Mouse (Mus musculus) cerebellum, adult 2 months (tissue): Measurements from ENCODE around the gene Sycp2l. TPM values are rescaled to one million over a fixed set of nuclear protein-coding genes. Genes with fewer than 3 reads are reported as not detected.

ENCODE experiments used
- DNase-seq, 2 experiments: peaks; one replicate each; pipeline ENCODE4 v3.0.0; 2021
- H3K27ac ChIP-seq: fragments of 200-500 bp; 2 replicates; pipeline ENCODE4 v1.5.1; 2012; ENCODE audit warnings: low read length, control low read depth, inconsistent platforms; ENCODE audit not compliant: insufficient read depth
- H3K27me3 ChIP-seq: fragments of 200-500 bp; 2 replicates; pipeline ENCODE4 v1.6.1; 2012; ENCODE audit warnings: inconsistent platforms, mild to moderate bottlenecking, low read length, moderate library complexity; ENCODE audit not compliant: control insufficient read depth, insufficient read depth
- H3K4me1 ChIP-seq: fragments of 200-500 bp; 2 replicates; pipeline ENCODE4 v1.6.1; 2011; ENCODE audit warnings: low read length; ENCODE audit not compliant: control insufficient read depth, insufficient read depth
- H3K4me3 ChIP-seq: fragments of 200-500 bp; replicated peaks from 2 replicates; pipeline ENCODE3; 2011; ENCODE audit warnings: mild to moderate bottlenecking, low read depth, low read length, control low read depth; ENCODE audit not compliant: insufficient read depth
- CTCF ChIP-seq: fragments of 200-500 bp; IDR thresholded peaks from 2 replicates; pipeline ENCODE4 v1.5.1; 2011; ENCODE audit warnings: low read depth, mild to moderate bottlenecking, control low read depth, low read length, moderate library complexity, borderline replicate concordance; ENCODE audit not compliant: insufficient read depth
- POLR2A ChIP-seq: fragments of 200-500 bp; IDR thresholded peaks from 2 replicates; pipeline ENCODE4 v1.6.1; 2011; ENCODE audit warnings: low read length, control low read depth, borderline replicate concordance; ENCODE audit not compliant: insufficient read depth
- WGBS: fragments of 180-500 bp; shearing (Covaris S2); methylation state at CpG from one replicate; pipeline ENCODE4 v1.1.7; 2018; 5-methylcytosine and 5-hydroxymethylcytosine counted together
- polyA plus RNA-seq: library from polyadenylated mRNA; depleted of rRNA; stranded (reverse); fragments of >200 nt; gene quantifications from 2 replicates; pipeline ENCODE4 v1.2.3, GENCODE M21; 2012

The Sycp2l gene
- polyA plus RNA-seq, 1 experiment: 0.18 TPM

DNA sequence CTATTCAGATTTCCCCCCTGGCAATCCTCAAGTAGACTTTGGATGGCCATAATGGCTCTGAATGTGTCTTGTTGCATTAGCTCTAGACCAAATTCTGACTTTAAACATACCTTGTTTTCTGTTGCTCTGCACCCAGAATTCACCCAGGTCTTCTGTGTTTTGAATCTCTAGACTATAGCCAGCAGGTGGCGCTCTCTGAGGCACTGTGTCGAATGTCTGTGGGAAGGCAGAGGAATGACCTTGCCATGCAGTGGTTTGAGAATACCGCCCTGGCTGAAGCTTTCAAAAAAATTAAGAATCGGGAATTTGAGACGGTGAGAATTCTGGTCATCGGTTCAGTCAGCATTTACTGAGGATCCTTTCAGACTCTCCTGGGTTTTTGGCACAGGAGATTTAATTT lies 20.8 kb downstream of the Sycp2l start:
- DNase-seq: peak; percentile 29 to 43
- Histone ChIP-seq H3K4me3 (no peak overlapping the region), H3K4me1 (no peaks in the 10 kb centered on the region), H3K27me3 (no peaks in the 10 kb centered on the region), H3K27ac (no peak overlapping the region)
- WGBS: 4% methylated on average over 6 of the region's 6 CpGs
- peak; percentile 70 for TF ChIP-seq CTCF
- no peak for TF ChIP-seq POLR2A

- no peak overlapping the region for H3K27ac ChIP-seq
- no peak for TF ChIP-seq POLR2A
- no peak for TF ChIP-seq CTCF
- 56% methylated on average over 6 of the region's 6 CpGs for WGBS
These were observed 31.4 kb downstream of the Sycp2l start for GRCm38 (mm10) chr13:41145433-41145970.

GRCm38 (mm10) chr13:41146271-41146670 lies 32.2 kb downstream of the Sycp2l start:
- no peak overlapping the region for H3K27ac ChIP-seq
- no peaks in the 10 kb centered on the region for H3K27me3 ChIP-seq
- peak; percentile 32 to 59 for DNase-seq
- no peaks in the 10 kb centered on the region for H3K4me1 ChIP-seq
- no peak overlapping the region for H3K4me3 ChIP-seq
- WGBS: 70% methylated on average over 10 of the region's 10 CpGs
- no peak for TF ChIP-seq POLR2A
- TF ChIP-seq CTCF: peak; percentile 73

More at GRCm38 (mm10) chr13:41145433-41145970, 31.4 kb downstream of the Sycp2l start:
- H3K27me3 ChIP-seq: no peaks in the 10 kb centered on the region
- H3K4me3 ChIP-seq: no peak overlapping the region
- DNase-seq: no peak
- no peaks in the 10 kb centered on the region for H3K4me1 ChIP-seq

- Histone ChIP-seq H3K27me3 (no peaks in the 10 kb centered on the region), H3K4me3 (no peak overlapping the region), H3K27ac (no peak overlapping the region), H3K4me1 (no peaks in the 10 kb centered on the region)
- TF ChIP-seq POLR2A (no peak), CTCF (no peak)
- WGBS: 90% methylated on average over 11 of the region's 11 CpGs
- no peak for DNase-seq
These were observed 39.0 kb downstream of the Sycp2l start for GRCm38 (mm10) chr13:41153146-41153545.

DNA sequence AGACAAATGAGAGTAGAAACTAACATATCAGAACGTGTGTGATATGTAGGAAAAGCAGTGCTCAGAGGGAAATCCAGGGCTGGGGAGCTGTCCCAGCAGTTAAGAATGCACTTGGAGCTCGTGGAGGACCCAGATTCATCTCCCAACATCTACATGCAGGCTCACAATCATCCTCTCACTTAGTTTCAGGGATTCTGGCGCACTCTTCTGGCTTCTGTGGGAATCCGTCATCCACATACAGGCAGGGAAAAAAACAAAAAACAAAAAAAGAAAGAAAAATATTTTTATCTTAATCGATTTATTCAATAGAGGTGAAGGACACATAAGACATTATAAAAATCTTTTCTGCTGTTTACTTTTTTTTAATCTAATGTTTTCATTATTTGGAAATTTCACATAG lies 44.3 kb downstream of the Sycp2l start:
- Histone ChIP-seq H3K4me3 (no peak overlapping the region), H3K27me3 (no peaks in the 10 kb centered on the region; the same call in 1 of the 2 replicates), H3K27ac (no peak overlapping the region), H3K4me1 (no peaks in the 10 kb centered on the region)
- no peak for DNase-seq
- 72% methylated on average over 5 of the region's 5 CpGs for WGBS
- TF ChIP-seq CTCF: no peak
- TF ChIP-seq POLR2A: no peak

- DNase-seq: no peak
These were observed 73.8 kb downstream of the Sycp2l start for GRCm38 (mm10) chr13:41187886-41188285.

DNA sequence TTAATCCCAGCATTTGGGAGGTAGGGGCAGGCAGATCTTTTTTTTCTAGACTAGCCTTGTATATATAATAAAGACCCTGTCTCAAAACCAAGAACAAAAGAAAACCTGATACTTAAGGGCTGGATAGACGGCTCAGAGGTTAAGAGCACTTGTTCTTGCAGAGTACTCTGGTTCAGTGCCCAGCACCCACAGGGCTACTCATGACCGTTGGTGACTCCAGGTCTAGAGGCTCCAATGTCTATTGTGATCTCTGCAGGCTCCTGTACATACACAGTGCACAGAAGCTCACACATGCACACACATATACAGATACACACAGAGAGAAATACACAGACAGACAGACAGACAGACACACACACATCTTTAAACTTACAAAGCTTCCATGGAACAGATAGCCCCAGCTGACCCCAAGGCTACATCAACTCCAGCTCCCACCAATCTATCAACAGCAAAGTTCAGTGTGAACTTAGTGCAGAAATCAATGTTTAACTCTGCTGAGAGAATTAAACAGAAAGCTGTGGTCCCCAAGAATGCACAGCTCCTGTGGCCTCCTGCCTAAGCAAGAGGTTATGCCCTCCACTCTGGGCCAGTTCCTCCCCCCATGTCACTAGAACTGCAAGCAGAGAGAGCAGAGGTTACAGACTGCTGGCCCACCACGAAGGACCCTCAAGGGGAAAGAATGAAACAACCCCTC lies 81.7 kb downstream of the Sycp2l start:
- Histone ChIP-seq H3K4me3 (no peak overlapping the region), H3K27me3 (no peaks in the 10 kb centered on the region), H3K27ac (no peak overlapping the region), H3K4me1 (no peaks in the 10 kb centered on the region)
- DNase-seq: no peak
- TF ChIP-seq CTCF (no peak), POLR2A (no peak)
- 63% methylated on average over 3 of the region's 3 CpGs for WGBS

More at GRCm38 (mm10) chr13:41187886-41188285, 73.8 kb downstream of the Sycp2l start:
- Histone ChIP-seq H3K4me3 (no peak overlapping the region), H3K27ac (no peak overlapping the region), H3K4me1 (no peaks in the 10 kb centered on the region), H3K27me3 (no peaks in the 10 kb centered on the region)
- WGBS: 72% methylated on average over 6 of the region's 6 CpGs
- no peak for TF ChIP-seq CTCF
- no peak for TF ChIP-seq POLR2A

DNA sequence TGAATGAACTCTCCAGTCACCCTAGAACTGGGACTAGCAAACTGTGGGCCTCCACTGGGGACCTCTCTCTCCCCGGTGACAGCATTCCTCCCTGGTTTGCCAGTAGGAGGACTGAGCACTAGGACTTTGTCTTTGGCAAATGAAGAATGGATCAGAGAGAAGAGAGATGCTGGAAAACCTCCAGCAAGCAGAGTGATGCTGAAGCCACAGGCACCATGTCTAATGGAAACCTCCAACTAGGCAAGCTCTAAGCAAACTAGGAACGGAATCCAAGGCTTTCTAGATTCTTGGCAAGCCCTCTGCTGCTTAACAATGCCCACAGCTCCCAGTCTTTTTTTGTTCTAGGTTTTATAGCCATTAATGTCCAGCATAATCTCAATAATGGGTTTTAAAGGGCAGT lies 86.8 kb downstream of the Sycp2l start:
- Histone ChIP-seq H3K4me3 (no peak overlapping the region), H3K27ac (no peak overlapping the region), H3K4me1 (no peaks in the 10 kb centered on the region), H3K27me3 (no peaks in the 10 kb centered on the region)
- TF ChIP-seq CTCF (no peak), POLR2A (no peak)
- 16% methylated on average over 2 of the region's 2 CpGs for WGBS
- peak in 1 of 2 experiments; percentile 29 for DNase-seq
